Mouse (Mus musculus): ENCODE data around the gene Cadm2. TPM values are rescaled to one million over a fixed set of nuclear protein-coding genes. Genes with fewer than 3 reads are reported as not detected.

Gene Cadm2
- total RNA-seq, 2 experiments from 2014 or later = 1.5 to 2.2 TPM

- DNase-seq (ENCODE audit: low spot score in 2 of 2) = no peak
Measured at GRCm38 (mm10) chr16:66768684-66769389, 851.9 kb downstream of the Cadm2 start.

DNA sequence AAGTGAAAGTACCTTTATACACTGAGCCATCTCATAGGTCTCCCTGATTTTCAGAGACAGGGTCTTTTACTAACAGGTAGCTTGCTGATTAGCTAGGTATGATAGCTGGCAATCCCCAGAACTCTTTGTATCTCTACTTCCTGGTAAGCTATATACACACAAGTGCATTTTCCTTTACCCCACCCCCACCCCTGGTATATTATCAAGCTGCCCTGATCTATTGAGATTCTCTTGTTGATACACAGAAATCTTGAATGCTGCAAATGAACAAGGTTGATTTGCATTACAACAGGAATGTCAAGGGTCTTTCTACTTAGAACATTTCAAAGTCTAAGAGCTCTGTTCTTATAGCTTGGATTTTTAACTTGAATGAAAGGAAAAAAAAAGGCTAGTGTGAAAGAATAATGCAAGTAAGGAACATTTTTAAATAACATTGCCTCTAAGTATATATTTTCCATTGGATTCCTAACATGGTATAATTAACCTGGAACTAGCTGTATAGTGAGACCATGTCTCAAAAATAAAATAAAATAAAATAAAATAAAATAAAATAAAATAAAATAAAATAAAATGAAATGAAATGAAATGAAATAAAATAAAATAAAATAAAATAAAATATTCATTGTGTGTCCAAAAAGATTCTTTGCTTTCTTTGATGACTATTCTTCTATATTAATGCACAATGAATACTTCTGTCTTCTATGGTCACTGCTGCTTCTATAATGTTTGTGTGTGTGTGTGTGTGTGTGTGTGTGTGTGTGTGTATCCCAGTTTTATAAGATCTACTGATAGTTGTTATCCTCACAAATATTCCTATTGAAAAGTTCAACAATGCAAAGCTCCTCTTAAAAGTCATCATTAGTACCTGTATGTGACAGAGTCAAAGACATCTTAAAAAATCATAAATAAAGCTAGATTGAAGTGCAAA is 858.9 kb downstream of the Cadm2 start:
- no peak for DNase-seq (ENCODE audit: low spot score in 2 of 2)

DNA sequence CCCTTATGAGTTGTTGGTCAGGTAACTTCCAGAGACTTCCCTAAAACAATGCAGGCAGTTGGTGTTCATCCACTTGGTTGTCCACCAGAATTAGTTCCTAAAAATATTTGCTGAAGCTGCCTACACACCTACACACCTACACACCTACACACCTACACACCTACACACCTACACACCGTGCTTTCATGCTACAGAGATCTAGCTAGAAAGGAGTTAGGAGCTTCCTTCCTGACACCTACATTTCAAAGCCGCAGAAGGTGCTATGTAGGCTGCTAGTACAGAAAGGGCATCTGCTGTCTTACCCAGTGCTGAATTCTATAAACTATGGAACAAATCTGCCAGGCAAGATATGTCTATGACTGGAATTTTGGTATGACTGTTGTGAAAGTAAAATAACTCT is 872.2 kb downstream of the Cadm2 start:
- DNase-seq (ENCODE audit: low spot score in 2 of 2) = no peak

GRCm38 (mm10) chr16:66731212-66731611 is 889.5 kb downstream of the Cadm2 start:
- no peak for DNase-seq (ENCODE audit: low spot score in 2 of 2)

GRCm38 (mm10) chr16:66706476-66706875 is 914.2 kb downstream of the Cadm2 start:
- no peak for DNase-seq (ENCODE audit: low spot score in 2 of 2)

DNA sequence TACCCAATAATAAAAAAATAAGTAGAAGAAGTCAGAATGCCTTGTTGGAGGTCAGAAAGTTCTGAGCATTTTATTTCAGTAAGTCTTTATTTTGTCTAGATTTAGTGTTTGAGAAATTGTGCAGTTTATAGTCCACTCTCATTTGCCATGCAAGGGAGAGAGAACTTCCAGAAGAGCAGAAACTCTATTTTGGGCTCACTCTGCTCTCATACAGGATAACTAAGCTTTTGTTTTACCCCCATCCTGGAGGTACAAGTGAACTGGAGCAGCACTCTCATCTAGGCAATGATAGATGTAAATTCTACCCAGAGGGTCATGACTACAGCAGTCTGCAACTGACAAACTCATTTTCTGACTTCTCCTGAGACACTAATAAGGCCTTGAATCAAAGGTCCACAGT is 925.9 kb downstream of the Cadm2 start:
- no peak for DNase-seq (ENCODE audit: low spot score in 2 of 2)

- no peak for DNase-seq (ENCODE audit: low spot score in 2 of 2)
Measured at GRCm38 (mm10) chr16:66677241-66677640, 943.5 kb downstream of the Cadm2 start.

GRCm38 (mm10) chr16:66651013-66651362 is 969.7 kb downstream of the Cadm2 start:
- no peak for DNase-seq (ENCODE audit: low spot score in 2 of 2)

DNA sequence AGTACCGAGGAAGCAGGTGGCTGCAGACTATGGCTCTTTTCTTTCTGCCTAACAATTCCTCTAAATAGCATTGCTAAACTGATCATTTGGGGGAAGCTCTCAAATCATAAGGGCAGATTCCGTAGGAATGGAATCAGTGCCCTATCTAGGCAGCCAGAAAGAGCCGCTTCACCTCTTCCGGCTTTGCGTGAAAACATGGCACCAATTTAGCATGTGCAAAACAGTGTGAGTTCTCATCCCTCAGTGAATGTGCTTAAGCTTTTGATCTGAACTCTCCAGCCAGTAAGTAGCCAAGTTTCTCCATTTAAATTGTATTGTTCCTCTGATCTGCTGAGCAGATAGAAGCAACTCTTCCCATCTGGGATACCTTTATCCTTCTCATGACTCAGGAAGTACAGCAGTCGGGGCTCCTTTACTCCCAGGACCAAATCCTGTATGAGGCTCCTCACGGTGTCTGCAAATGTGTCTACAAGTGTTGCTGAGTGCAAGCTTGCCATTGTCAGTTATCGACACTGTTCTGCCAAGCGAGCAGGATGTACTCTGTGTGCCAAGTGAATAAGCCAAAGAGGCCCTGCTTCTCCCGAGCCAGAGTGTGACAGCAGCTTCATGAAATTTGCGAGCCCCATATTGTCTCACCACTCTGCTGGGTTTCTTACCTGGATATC is 970.2 kb downstream of the Cadm2 start:
- DNase-seq (ENCODE audit: low spot score in 2 of 2) = no peak

DNA sequence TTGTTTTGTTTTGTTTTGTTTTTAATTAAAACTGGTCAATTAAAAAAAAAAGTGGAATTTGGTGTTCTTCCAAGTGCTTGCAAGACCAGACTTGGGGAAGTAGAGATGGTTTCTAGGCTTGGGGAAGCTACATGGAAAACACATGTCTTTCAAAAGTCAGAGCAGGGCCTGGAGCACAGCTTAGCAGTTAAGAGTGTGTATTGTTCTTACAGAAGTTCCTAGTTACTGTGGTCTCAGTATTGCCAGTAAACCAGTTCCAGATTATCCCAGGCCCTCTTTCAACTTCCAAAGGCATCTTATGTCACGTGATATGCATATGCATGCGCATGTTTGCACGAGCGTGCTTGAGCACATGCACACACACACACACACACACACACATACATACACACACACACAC is 972.9 kb downstream of the Cadm2 start:
- DNase-seq (ENCODE audit: low spot score in 2 of 2) = no peak

- no peak for DNase-seq (ENCODE audit: low spot score in 2 of 2)
Measured at GRCm38 (mm10) chr16:66643606-66644005, 977.1 kb downstream of the Cadm2 start.

- no peak for DNase-seq (ENCODE audit: low spot score in 2 of 2)
Measured at GRCm38 (mm10) chr16:66627527-66627926, 993.2 kb downstream of the Cadm2 start.

- no peak for DNase-seq (ENCODE audit: low spot score in 2 of 2)
Measured at GRCm38 (mm10) chr16:66622423-66622822, 998.3 kb downstream of the Cadm2 start.

DNA sequence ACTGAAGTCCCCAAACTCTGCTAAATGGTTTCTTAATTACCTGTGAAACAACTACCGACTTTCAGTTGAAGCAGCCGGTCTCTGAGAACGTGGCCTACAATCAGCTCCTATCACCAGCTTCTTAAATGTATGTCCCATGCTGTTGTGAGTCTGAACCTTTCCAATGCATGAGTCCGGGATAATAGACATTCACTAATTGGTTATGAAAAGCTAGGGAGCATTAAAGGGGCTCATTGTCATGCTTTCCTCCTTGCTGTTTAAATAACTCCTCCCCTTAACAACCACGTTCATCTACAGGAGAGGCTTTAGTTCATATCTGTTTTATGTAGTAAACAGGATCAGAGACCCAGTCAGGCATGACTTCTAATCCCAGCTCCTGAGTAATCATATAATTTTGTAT is 1008.1 kb downstream of the Cadm2 start:
- no peak for DNase-seq (ENCODE audit: low spot score in 2 of 2)
